Mouse (Mus musculus) bone marrow, adult 2 months (tissue): ENCODE data around the gene H1foo.

Source experiments
- CTCF ChIP-seq: fragments of 200-500 bp; IDR thresholded peaks from 2 replicates; pipeline ENCODE4 v1.5.1; 2011; ENCODE audit warnings: low read length, control low read depth; ENCODE audit not compliant: control insufficient read depth, insufficient read depth
- POLR2A ChIP-seq: fragments of 200-500 bp; IDR thresholded peaks from 2 replicates; pipeline ENCODE4 v1.6.1; 2011; ENCODE audit warnings: low read depth, mild to moderate bottlenecking, control low read depth, low read length, borderline replicate concordance; ENCODE audit not compliant: control insufficient read depth

DNA sequence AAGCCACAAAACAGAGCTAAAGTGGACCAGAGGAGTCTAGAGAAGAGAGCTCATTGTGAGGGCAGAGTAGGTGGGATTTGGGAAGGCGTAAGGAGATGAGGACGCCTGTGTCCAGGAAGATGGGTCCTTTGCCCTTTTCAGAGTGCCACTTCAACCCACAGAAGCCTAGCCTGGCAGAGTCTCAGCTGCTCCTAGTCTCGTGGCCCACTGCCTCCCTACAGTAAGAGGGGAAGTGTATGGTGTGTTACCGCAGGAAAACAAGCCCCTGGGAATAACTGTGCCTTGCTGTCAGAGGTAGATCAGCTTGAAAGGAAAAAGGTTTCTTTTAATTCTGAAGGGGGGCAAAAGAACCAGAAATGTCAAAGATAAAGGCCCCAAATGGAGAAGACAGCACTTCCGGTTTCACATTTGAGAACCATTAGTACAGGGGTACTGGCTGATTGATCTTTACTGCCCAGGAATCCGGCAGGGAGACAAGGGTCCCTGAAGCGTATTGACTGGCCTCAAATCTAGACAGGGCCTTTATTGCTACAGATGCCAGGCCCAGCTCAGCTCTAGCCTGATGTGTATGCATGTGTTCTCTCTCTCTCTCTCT lies 46.7 kb upstream of the H1foo start:
- TF ChIP-seq CTCF (no peak), POLR2A (no peak)
